Mouse (Mus musculus) heart, postnatal 36 days (tissue): ENCODE measurements around the gene Mbd4. TPM values are rescaled to one million over a fixed set of nuclear protein-coding genes. Genes with fewer than 3 reads are reported as not detected.
A peak's percentile ranks its signal among the peaks of the same experiment; 100 is the strongest.
"Not testable (repeated sequence)": the region's sequence is repeated elsewhere in the genome, so short reads cannot be mapped to it uniquely, and the experiment has no call there.

ENCODE experiments used
- DNase-seq, 2 experiments: peaks; one replicate each; pipeline ENCODE4 v3.0.0; 2021 to 2022
- intact Hi-C: fragments of 180-260 bp; cut with DNase I; formaldehyde crosslinking; loops from one replicate; pipeline ENCODE4 v1.15.1; 2025
- total RNA-seq, 2 experiments: library from RNA; stranded (reverse); gene quantifications; 2 replicates each; pipeline ENCODE4 v1.2.3; 2021

Mbd4 gene
- total RNA-seq: 1 to 10 TPM; 1.2 TPM

DNA sequence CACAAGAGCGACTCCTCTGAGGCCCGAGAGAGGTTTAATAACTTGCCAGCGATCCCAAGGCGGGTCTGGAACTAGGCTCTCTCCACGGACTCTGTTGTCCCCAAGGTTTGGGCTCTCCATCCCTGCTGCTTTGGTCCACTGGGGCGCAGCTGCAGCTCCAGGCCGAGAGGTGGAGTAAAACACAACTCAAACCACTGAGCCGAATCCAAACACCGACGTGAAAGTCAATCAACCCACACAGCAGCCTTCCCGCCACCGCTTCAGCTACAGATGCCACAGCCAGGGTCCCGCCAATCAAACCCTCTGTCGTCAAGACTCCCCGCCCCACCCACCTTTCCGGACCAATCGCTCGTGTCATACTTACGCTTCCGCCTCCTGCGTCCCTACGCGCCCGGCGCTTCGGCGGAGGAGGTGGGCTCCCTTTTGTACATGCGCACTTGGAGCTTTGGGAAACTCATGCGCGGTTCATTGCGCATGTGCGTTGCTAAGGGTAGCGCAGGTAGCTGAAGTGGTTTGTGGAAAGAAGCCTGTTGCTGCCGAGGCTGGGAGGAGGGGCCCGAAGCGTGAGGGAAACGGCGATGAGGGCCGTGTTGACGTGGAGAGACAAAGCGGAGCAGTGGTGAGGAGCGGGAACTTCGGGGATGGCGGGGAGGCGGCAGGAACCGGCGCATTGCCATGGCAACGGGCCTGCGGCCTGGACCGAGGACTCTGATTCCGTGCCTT is at the start of gene Mbd4, which contains the start of gene Ift122:
TSS of gene Mbd4 (minus strand) at position 281 of the 723 bp plus-strand sequence.
TSS of gene Ift122 (plus strand) at position 380 of the 723 bp plus-strand sequence.
- intact Hi-C loops: no loop called here
- DNase-seq: peak; percentile 94 to 96

DNA sequence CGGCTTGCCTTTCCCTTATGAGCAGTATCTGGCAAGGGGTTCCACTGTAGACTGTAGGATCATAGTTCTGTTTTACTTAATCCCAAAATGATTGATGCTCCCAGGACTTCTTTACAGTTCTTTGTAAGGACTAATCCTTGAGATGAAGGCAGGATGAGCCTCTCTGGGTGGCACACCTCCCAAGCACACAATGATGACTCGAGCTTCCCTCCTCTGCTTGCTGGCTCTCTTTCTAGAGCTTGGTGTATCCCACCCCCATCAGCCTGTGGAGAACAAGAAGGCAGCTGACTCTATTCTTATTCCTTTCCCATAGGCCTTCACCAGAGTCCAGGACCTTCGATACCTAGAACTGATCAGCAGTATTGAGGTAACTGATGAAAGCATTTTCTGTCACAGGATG is 49.4 kb upstream of the Mbd4 start:
- intact Hi-C loops: no loop called here
- no peak for DNase-seq

DNA sequence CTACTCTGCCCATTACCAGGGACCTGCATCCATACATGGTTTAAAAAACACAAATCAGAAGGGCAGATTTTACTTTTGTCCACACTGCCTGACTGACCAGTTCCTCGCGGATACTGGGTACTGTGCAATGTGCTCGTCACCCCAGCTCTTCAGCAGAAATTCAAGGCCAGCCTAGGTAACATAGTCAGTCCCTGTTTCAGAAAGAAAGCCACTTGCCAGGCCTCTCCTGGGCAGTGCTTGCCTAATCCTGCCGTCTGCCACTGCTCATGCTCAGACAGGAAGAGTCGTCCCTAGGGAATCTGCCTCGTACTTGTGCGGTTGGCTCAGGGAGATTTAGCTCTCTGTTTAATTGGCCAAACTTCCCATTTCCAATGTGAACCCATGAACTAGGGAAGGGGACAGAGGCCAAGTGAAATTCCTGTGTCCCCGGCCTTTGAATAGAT is 48.3 kb upstream of the Mbd4 start:
- peak; percentile 52 to 67 for DNase-seq
- intact Hi-C loops: loop anchor here (1.0 to 2.0 kb wide), 3 partner anchors 55 to 106 kb away; no protein-coding TSS in a partner anchor

- intact Hi-C loops: loop anchor here (1.0 to 2.0 kb wide), 3 partner anchors 54 to 106 kb away; no protein-coding TSS in a partner anchor
Measured at GRCm38 (mm10) chr6:115901062-115901461, 47.9 kb upstream of the Mbd4 start.

GRCm38 (mm10) chr6:115897926-115898520 is 44.9 kb upstream of the Mbd4 start:
- intact Hi-C loops: loop anchor here (5.0 kb wide), 1 partner anchor 229 kb away; no protein-coding TSS in a partner anchor
- DNase-seq: no peak

More at GRCm38 (mm10) chr6:115901062-115901461, 47.9 kb upstream of the Mbd4 start:
- DNase-seq: peak; percentile 81 to 83

DNA sequence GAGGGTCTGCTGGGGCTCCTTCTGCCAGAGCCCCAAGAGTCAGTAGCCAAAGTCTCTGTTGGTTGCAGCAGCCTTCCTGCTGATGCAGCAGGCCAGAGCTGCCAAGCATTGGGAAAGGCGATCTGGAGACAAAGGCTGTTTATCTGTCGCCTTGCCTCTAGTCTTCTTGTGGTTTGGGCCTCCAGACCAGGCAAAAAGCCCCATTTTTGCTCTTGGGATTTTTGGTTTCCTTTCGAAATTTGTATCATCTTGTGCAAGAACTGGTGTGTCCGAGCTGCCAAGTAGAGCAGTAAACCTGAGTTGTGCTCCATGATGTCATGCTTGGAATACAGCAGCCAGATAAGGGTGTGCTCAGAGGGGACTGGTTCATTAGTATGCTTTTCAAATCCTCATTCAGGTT is 43.9 kb upstream of the Mbd4 start:
- intact Hi-C loops: loop anchor here (5.0 kb wide), 1 partner anchor 230 kb away; no protein-coding TSS in a partner anchor
- peak; percentile 56 to 61 for DNase-seq

- no peak for DNase-seq
- intact Hi-C loops: loop anchor here (5.0 kb wide), 1 partner anchor 231 kb away; no protein-coding TSS in a partner anchor
Measured at GRCm38 (mm10) chr6:115896346-115896745, 43.2 kb upstream of the Mbd4 start.

DNA sequence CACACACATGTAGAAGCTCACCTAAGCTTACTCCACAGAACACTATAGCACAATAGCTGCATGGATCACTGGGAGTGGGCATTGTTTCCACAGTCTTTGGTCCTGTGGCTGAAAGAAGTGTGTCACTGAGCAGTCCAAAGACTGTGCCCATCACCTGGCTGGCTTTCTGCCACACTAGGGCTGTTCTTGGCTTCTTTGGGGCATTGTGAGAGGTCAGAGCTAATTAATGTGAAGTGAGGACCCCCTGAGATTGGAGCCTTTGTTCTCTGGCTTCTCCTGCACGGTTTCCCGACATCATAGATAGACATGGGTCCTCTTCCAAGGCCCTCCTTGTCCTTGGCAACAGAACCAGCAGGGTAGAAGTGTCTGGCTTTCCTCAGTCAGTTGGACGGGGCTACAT is 39.2 kb upstream of the Mbd4 start:
- intact Hi-C loops: no loop called here
- no peak for DNase-seq

DNA sequence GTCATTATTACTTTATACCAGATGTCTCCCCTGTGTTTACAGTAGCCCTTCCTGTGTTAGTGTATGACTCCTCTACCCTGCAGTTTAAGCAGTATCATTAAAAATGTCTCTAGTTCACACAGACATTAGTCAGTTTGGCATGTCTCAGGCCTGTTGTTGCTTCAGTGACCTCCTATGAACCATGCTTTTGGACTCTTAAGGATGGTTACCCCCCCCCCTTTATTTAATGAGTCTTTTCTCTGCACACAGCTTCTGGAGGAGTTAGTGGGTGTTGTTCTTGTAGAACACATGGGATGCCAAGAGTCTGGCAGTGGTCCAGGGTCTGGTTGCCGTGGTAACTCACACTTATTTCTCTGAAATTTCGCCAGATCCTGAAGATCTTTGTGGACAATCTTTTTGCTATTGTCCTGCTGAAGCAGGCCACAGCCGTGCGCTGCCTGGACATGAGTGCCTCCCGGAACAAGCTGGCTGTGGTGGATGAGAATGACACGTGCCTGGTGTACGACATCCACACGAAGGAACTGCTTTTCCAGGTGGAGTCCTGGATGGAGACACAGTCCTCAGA is 38.4 kb upstream of the Mbd4 start:
- peak; percentile 40 to 47 for DNase-seq

GRCm38 (mm10) chr6:115891061-115891460 is 37.9 kb upstream of the Mbd4 start:
- intact Hi-C loops: no loop called here
- no peak for DNase-seq

More for the DNA sequence above, 38.4 kb upstream of the Mbd4 start:
- intact Hi-C loops: no loop called here

DNA sequence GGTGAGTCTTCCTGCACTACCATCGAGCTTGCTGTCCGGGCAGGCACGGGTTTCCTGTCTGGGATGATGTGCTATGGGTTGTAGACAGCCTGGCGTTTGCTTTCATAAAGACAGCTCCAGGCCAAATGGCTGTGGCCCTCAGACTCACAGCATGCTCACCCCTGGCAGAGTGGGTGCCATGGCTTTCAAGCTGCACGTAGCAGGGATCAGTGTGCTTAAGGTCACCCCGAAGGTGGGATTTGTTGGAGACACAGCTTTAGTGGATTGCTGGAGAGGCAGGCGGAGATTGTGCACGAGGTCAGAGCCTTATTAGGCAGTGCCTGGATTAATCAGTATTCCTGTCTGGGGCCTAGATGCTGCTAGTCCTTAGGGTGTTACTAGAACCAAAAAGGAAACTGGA is 37.4 kb upstream of the Mbd4 start:
- intact Hi-C loops: no loop called here
- no peak for DNase-seq

DNA sequence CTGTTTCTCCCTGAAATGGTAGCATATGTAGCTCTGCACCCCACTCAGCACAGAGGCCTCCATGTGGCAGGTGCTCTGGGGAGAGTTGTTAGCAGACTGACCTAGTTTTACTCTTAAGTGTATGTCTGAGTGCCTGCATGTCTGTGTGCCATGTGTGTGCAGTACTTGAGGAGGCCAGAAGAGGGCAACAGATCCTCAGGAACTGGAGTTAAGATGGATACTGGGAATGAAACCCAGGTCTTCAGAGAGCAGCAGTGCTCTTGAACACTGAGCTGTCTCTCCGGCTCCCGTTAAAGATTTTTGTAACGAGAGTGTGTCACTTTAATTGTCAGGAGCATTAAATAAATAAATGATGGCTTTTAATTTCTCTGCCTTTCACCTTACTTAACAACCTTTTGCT is 35.1 kb upstream of the Mbd4 start:
- no peak for DNase-seq
- intact Hi-C loops: no loop called here

- intact Hi-C loops: loop anchor here (2.0 kb wide), 1 partner anchor 32 kb away; no protein-coding TSS in a partner anchor
- no peak for DNase-seq
Measured at GRCm38 (mm10) chr6:115886894-115887293, 33.7 kb upstream of the Mbd4 start.

GRCm38 (mm10) chr6:115884018-115884417 is 30.8 kb upstream of the Mbd4 start:
- DNase-seq: no peak
- intact Hi-C loops: no loop called here

- no peak for DNase-seq
- intact Hi-C loops: no loop called here
Measured at GRCm38 (mm10) chr6:115880751-115881150, 27.6 kb upstream of the Mbd4 start.

- intact Hi-C loops: no loop called here
- DNase-seq: no peak
Measured at GRCm38 (mm10) chr6:115879736-115880135, 26.6 kb upstream of the Mbd4 start.

DNA sequence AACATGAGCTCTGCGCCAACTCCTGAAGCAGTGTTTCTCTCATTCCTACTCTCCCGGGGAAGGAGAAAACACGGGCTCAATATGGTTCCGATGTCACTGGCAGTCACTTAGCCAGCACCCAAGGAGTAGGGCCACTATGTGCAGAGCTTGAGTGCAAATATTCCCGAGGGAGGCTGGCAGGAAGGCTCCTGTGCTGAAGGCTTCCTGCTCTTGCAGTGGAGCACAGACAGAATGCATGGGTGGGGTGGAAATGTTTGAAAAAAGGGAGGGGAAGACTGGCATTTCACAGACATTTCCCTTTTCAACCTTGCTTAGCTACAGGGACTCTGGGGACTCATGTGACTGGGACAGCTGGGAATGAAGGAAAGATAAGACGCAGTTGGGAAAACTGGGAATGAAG is 25.5 kb upstream of the Mbd4 start:
- DNase-seq: no peak
- intact Hi-C loops: no loop called here

DNA sequence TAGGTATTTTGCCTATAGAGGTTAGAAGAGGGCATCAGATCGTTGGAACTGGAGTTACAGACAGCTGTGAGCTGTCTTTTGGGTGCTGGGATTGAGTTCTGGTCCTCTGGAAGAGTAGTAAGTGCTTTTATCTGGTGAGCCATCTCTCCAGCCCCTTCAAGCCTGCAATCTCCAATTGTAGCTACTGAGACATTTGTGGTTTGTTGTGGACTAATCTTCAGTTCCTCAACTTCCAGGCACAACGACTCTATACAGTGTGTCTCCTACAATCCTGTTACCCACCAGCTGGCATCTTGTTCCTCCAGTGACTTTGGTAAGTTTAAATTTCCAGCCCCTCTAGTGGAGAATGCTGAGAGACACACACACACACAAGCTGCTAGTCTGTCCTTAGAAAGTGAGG is 24.1 kb upstream of the Mbd4 start:
- no peak for DNase-seq
- intact Hi-C loops: no loop called here

- intact Hi-C loops, DNase-seq: not testable (repeated sequence)
Measured at GRCm38 (mm10) chr6:115871318-115871717, 18.1 kb upstream of the Mbd4 start.

DNA sequence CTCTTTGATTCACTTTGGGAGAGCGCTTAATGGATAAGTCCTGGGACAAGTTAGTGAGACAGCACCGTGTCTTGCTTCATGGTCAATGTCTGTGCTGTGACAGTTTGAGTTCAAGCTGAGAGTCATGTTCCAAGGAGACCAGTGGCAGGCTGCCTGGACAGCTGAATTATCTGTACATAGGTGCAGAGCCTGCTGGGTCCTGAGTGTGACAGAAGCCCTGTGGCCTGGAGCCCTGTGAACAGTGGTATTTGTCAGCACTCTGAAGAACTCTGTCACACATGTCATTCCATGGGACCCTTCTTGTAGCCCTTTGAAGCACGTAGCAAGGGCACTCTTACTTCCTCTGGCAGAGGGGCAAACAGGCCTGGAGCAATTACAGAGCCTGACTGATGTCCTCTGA is 14.0 kb upstream of the Mbd4 start:
- DNase-seq, intact Hi-C loops: not testable (repeated sequence)

DNA sequence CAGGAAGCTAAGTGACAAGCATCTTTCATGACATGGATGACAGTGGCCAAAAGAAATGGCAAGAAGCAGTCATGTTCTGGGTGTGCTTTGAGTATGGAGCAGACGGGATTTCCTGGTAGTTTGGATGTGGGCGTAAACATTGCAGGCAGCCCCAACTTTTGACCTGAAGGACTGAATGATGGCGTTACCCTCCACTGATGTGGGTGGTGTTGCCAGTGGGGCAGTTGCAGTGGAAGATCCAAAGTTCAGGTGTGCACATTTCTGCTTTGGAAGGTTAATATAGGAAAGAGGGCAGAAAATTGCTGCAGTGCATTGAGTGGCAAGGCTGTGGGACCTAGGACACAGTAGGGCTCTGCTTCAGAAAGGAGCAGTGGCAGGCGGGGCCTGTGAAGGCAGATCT is 12.1 kb upstream of the Mbd4 start:
- DNase-seq: no peak
- intact Hi-C loops: no loop called here
